Mouse (Mus musculus) gastrocnemius, postnatal 4 days (tissue): ENCODE measurements around the gene Grik3. TPM values are rescaled to one million over a fixed set of nuclear protein-coding genes. Genes with fewer than 3 reads are reported as not detected.
A peak's percentile ranks its signal among the peaks of the same experiment; 100 is the strongest.

Source experiments
- DNase-seq, 2 experiments: peaks; one replicate each; pipeline ENCODE4 v3.0.0; 2021 to 2022; ENCODE audit warnings: low spot score in 2 of 2, mixed read lengths in 2 of 2
- total RNA-seq, 2 experiments: library from RNA; stranded (reverse); gene quantifications; 2 replicates each; pipeline ENCODE4 v1.2.3; 2021

The Grik3 gene
- total RNA-seq, 2 experiments from 2014 or later: 0.31 to 0.54 TPM

DNA sequence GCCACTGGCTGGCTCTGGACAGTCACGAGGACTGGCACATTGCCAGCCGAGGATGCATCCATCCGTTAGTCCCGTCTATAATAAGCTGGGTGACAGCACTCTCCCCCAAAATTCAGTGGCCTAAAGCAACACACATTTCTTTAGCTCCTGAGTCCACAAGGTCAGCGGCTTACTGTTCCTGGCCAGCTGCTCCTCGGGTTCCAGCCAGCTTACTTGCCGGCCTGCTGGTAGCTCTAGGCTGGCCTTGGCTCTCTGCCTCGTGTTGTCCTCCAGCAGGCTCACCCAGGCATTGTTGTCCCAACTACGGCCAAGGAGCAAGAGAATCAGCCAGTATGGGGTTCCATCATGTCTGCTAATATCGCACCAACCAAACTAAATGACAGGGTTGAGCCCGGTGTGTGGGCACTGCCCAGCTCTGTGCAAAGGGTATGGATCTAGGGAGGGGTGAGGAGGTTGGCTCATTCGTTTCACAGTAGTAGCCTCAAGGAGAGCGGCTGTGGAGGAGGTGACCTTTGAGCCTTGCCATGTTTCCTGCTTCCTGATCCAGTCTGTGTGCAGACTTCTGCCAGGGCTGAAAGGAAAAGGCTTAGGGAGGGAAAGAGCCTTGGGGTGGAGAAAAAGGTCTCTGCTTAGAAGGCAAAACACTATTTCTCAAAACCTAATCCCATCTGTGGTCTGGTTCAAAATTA is 146.3 kb downstream of the Grik3 start:
- peak in 1 of 2 experiments; percentile 53 for DNase-seq

DNA sequence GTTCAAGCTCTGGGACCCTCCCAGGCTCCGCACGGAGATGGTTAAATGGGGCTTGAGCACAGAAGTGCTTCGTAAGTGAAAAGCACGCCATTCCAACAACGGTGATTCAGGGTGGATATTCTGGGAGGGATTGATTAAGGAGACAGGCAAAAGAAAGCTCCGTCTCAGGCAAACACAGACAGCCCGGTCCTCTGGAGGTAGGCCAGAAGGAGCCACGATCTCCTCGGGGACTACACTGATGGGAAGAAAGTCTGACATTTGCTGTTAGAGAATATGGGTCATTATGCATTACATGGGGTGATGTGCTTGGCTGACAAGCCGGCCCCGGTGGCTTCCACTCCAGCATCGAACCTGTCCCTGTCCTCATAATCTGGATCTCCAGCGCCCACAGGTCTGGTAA is 146.9 kb downstream of the Grik3 start:
- no peak for DNase-seq

DNA sequence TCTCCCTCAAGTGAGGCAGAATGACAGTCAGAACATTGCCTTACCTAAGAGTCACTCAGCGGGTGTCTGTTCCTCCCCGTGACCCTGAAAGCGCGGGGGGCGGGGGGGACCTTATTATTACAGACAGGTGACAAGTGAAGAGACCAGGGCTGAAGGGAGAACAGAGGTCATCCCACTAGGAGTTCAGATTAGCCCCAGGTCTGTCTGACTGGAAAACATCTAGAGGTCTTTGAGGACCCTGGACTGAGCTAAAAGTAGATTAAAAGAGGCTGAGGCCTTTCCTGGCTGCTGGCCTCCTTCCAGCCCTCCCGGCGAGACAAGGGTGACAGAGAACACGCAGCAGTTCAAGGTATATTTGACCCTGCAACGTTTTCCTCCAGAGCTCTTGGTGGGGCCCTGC is 150.0 kb downstream of the Grik3 start:
- DNase-seq: no peak

DNA sequence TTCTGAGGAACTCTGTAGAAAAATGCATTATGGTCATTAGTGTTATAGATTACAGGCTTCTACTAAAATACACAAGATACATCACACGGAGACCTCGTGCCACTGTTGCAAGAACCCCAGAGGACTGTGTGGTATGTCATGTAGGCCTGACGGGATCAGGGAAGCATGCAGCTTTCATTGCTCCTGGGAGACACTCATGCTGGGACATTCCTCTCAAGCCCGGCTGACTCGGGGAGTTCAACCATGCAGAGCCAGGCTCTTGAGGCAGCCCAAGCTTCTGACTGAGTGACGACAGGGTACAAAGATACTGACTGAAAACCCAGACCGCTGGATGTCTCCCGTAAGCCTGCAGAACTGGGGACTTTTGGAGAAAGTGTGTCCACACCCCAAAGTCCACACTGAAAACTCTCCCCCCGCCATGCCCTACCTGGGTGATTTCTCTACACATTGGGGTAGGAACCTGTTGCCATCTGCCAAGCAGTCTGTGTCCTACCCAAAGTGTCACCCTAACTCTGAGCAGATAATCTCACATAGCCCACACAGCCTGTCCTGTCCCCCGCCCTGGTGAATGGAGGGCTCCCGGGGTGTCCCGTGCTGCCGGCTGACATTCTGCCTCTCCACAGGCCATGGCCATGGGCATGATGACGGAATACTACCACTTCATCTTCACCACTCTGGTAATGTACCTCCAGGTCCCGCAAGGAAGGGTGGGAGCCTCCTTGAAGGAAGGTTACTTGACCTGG is 150.6 kb downstream of the Grik3 start:
- DNase-seq: no peak

DNA sequence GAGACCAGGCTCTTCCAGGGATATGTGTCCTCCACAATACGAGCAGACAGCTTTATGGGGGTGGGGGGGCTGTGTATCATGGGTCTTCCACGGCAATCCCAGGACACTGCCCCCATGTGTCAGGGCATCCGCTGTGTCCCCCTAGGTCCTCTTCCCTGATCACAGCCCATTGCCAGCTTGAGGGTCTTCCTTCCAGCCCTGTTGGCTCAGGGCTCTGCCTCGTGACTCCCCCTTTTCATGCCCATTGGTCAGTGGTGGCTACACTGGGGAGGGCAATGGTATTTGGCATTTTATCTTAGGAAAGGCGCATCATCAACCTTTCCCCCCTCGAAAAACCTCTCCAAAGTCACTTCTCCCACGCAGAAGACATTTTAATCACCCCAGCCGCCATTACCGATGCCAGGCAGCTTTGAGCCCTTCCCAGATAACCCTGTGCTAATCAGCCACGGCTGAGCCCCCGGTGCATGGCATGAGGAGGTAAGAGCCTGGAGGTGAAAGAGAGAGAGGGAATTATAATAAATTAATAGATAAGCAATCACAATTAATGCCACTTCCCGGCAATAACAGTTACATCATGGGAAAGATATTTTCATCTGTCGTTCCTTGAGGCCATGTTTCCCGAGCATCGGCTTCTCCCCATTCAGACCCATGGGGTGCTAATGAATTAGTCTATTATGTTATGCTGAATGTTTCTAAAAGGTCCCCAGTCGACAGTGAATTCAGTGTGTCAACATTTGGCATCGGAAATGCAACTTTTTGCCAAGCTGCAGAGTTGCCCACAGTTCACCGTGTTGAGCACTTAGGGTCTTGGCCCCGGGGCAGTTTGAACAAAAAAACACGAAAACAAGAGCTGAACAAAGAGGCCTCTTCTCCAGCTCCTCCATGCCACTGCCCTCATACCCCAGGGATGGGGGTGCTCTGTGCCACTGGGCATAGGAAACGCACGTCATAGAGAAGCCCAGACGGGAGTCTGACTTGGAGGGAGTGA is 154.4 kb downstream of the Grik3 start:
- no peak for DNase-seq

DNA sequence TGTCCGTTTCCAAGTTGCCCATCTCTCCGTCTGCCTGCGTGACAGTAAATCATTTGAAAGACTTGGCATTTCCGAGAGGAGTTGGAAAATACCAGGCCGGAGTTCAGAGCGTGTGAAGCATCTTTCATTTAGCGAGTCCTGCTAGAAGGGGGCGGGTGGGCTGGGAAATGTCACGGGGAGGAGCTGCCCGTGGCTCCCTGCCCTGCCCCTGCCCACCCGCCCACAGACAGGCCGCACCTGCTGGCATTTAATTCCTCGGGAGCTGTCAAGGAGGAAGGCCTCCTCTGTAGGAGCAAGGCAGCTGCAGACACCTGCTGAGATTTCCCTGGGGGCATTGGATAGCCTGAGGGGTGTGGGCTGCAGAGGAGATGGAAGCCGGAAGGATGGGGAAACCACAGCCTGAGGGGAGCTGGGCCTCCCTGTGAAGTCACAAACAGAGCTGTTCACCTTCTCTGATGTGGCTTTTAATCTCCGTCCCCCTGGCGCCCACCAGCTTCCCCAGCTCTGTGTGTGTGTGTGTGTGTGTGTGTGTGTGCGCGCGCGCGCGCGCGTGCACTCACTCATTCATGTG is 161.3 kb downstream of the Grik3 start:
- DNase-seq: no peak

DNA sequence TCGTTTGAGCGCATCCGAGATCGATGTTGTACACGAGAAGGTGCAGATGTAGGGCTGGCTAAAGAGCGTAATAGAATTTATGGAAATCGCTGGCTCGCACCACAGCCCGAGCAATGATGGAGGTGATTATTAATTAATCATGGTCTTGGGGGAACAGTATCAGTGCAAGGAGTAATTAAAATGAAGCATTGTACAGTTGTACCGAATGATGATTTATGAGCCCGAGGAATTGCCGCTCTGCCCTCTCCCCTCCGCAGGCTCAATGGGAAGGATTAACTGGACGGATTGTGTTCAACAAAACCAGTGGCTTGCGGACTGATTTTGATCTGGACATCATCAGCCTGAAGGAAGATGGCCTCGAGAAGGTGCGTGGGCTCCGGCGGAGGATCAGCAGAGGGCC is 165.5 kb downstream of the Grik3 start:
- DNase-seq: no peak

DNA sequence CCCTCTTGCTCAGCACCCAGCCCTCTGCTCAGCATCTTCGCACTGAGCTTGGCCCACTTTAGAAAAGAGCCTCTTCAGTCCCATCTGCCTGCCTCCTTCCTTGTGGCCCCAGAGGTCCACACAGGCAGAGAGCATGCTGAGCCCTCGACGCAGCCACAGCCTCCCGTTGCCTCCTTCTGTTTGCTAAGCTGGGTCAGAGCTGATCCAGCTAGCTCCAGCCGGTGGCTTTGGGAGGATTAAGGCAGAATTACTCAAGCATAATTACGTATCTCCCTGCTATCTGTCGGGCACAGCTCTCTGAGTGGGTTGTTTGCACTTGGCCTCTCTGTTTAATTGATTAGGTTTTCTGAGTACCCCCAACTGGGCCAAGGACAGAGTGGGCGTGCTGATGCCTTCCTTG is 167.9 kb downstream of the Grik3 start:
- DNase-seq: no peak

DNA sequence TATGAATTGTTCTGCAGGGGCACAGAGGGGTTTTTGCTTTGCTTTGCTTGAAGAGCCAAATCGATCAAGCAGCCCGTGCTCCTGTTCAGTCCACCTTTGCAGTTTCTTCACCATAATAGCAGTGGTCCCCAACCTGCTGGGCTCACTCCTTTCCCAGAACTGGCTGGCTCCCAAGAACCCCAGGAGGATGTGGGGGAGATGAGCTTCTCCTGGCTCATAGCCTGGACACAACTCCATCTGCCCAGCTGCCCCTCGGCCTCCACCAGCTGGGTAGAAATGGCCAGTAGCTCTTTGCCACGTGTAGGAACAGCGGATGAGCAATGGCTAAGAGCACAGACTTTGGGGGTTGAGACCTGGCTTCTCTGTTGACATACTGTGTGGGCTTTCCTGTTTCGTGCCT is 171.5 kb downstream of the Grik3 start:
- DNase-seq: no peak

DNA sequence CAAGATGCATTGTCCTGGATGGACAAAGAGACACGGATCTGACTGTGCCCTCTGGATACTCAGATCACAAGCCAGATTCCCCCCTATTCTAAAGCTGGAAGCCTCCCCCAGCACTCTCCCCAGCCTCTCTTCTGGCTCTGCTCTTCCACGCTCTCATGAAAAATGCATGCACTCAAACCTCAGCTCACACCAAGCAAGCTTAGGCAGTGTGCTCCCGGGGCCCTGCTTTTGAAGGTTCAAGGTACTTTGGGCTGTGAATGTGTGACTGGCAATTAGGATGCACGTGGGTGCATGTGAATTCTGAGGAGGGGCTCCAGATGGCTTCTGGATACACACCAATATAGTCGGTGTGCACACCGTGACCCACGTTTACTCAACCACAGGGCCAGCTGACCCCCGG is 172.8 kb downstream of the Grik3 start:
- no peak for DNase-seq

DNA sequence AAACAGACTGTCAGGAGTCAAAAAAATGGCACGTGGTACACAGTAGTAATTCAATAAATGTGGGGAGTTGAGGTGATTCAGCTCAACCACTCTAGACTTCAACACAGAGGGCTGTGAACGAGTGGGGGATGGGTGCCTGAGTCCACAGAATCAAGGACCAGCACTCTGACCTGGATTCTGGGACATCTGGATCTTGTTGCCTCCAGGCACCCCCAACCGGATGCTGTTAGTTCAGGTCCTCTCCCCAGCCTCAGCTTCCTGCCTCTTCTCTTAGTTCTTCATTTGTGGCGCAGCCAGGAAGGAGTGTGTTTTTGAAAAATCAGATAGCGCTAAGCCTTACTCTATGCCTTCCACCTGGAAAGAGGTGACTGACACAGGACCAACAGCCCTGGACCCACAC is 175.5 kb downstream of the Grik3 start:
- no peak for DNase-seq

DNA sequence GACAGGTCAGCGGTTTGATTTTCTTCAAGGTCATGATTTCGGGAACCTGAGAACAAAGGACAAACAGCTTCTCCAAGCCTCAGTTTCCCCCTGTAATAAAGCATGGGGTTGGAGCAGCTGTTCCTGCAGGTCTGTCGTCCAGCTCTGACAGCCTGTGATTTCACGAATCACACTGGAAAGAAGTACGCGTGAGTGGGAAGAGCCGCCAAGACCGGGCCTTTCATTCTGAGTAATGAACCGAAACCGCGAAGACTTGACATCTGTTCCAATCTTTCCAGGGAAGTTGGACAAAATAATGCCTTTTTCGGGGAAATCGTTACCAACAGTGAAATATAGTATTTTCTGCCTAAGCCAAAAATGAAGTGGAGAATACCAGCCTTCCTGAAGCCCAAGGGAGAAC is 191.5 kb downstream of the Grik3 start:
- DNase-seq: no peak

DNA sequence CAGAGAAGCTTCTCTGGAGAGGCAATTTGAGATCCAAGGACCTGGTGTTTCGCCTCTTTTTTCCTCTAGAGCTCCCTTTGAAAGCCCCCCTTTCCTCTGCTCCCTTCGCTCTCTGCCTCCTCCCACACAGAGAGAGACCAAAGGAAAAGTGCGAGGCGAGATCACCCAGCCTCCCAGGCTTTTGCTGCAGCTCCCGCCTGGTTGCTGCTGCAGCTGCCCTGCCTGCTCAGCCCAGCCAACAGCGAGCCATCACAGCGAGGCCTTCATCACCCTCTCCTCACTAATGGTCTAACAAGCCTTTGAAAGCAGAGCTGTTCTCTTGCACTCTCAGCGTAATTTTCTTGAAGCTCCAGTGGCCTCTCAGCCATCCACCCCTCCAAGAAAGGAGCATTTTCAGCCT is 196.6 kb downstream of the Grik3 start:
- DNase-seq: no peak

DNA sequence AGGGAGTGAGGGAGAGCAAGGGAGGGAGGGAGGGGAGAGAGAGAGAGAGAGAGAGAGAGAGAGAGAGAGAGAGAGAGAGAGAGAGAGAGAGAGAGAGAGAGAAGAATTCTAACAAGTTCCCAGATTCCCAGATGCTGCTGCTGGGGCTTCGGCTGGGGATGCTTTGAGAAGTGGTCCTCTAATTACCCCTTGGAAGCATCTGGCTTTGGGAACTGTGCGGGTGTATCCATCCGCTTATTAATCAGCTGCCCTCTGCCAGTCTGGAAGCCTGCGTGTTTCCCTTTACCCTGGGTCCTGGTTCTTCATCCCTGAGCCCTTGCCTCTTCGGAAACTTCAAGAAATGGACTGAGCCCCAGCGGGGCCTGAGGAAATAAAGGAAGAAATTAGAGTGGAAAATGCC is 204.9 kb downstream of the Grik3 start:
- DNase-seq: no peak

DNA sequence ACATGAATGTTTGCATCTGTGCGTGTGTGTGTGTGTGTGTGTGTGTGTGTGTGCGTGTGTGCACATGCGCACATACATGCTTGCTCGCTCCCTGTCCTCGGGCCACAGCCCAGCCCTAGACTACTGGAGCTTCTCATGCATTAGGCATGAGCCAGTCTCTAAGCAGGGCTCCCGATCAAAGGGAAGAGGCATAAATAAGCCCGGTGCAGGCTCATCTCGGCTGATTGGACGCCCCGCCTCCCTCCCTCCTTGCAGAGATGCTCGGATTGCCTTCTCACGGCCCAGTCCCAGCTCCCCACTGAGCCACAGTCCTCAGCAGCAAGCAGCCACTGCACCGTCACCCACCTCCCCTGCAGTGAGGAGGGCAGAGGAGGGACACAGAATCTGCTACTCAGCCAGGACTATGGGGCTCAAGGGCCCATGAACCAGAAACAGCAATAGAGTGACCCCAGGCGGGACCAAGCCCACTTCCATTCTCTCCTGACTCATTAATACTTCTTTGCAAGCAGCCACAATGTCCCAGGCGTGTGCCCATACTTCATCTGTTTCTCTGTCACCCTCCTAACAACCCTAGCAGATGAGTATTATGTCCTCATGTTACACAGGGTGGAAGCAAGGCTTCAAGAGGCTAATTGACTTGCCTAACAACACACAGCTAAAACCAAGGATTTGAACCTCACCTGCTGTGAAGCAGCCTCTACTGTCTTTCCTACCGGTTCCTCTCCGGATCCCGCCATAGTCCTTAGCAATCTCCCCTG is 205.9 kb downstream of the Grik3 start:
- no peak for DNase-seq

DNA sequence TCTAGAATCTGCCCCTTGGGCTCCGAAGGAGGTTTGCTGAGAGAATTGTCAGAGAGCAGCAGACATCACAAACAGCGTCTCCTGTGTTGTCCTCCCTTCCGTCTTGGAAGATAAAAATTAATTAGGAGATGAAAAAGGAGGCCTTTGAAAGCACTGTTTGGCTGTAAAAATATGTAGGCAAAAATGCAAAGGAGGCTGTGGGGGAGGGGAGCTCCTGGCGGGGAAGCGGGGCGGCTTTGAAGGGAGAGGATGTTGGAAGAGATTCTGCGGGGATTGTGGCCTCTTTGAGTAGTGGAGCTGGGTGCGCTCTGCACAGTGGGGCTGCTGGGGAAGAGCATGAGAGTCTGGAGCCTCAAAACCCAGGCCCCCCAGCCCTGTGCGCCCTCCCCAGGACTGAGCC is 207.1 kb downstream of the Grik3 start:
- no peak for DNase-seq

DNA sequence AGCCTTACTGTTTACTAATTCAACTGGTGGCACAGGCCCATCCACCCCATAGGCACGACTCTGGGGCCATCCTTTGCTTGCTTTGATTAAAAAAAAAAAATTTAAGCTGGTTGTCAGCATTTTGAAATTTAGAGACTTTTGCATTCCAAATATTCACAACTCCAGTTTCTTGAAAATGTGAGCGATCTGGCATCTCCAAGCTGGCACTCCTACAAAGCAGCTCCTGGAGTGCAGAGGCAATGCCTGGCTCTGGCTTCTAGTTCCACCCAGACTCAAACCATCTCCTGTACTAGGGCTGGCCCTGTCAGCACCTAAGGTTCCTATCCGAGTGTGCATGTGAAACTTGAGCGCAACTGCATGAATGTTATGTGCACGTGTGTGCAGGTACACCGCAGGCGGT is 208.6 kb downstream of the Grik3 start:
- DNase-seq: no peak

DNA sequence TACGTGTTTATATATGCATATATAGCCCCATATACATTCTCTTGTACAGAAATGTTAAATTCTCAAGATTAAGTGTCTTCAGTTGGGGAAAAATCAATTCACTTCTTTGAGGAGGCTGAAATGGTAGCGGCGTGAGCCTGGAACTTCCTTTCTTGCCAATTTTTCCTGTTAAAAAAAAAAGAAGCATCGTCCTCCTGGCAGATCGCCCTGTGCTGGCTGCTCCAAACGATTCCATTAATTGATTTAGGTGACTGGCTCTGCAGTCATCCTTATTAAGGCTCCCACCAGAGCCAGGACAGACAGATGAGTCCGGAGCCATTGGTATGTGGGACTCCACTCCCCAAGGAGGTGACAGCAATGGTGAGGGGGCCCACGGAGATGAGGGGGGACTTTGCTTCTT is 209.8 kb downstream of the Grik3 start:
- no peak for DNase-seq

DNA sequence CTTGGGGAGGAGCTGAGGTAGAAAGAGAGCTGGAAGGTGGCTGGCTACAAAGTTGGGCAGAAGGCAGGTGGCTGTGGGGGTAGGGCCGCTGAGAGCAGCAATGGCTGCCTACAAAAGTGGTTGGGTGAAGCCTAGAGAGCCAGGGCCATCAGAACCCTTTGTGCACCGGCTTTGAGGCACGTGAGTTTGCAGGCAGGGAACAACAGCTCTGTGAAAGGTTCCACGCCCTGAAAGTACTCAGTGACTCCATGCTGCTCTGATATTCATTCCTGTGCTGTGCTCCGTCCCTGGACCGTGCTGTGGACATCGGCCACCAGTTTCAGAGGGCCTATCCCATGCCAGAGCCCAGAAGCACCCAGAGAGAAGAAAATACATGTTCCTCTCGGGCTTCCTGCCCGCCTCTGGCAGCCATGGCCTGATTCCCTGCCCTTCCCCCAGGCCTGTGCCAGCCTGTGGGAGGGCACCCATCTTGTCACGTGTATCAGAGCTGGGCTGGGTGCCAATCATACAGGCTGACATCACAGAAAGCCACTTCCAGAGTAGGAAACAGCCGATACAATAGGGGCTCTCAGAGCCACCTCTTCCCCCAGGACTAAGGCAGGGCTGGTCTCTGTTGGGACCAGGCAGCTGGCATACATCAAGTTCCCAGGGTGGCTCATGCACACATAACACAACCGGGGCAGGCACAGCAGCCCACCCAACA is 212.3 kb downstream of the Grik3 start:
- DNase-seq: peak; percentile 32 to 65

DNA sequence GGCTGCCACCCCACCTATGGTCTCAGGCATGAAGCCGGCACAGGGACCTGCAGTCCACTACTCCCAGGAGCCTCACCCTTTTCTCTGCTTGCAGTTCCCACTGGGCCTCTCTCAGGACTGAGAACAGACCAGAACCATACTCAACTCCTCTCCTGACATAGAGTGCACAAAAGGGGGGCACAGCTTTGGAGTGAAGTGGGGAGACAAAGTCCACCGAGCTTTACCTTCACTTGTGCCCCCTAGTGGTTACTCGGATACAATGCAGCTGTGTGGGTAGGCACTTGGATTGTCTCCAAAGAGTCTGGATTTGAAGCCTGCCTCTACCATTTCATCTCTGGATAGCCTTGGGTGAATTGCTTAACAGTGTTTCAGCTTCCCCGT is 212.8 kb downstream of the Grik3 start:
- DNase-seq: no peak
